Mouse (Mus musculus): ENCODE measurements around the gene Ctnnd2. TPM values are rescaled to one million over a fixed set of nuclear protein-coding genes. Genes with fewer than 3 reads are reported as not detected.

Gene Ctnnd2
- polyA plus RNA-seq, 1 experiment from 2014 or later, result 17.2 TPM

GRCm38 (mm10) chr15:30695859-30696258 is 523.5 kb downstream of the Ctnnd2 start:
- Histone ChIP-seq H3K4me2 (ENCODE audit: low read depth, low read length) (no peak overlapping the region), H3K4me3 (ENCODE audit: low read length) (no peak overlapping the region), H3K27ac (ENCODE audit: low read length) (no peak overlapping the region), H3K9ac (ENCODE audit: low read length) (no peak overlapping the region), H3K27me3 (ENCODE audit: control insufficient read depth, insufficient read depth, low read depth, low read length) (no peaks in the 10 kb centered on the region), H3K4me1 (replicated peaks; ENCODE audit: control insufficient read depth, insufficient read depth, low read length) (peaks cover 5% of the 10 kb centered on the region; the same call in 1 of the 2 replicates), H3K9me3 (ENCODE audit: control insufficient read depth, low read length) (no peaks in the 10 kb centered on the region), H3K36me3 (ENCODE audit: control insufficient read depth, insufficient read depth, low read length) (no peaks in the 10 kb centered on the region)
- 72% methylated on average over 6 of the region's 6 CpGs for WGBS
- ATAC-seq (ENCODE audit: low read depth), result no peak

GRCm38 (mm10) chr15:30697356-30697755 is 525.0 kb downstream of the Ctnnd2 start:
- H3K27ac ChIP-seq (ENCODE audit: low read length), result no peak overlapping the region
- WGBS, result 69% methylated on average over 5 of the region's 5 CpGs
- no peak overlapping the region for H3K4me2 ChIP-seq (ENCODE audit: low read depth, low read length)
- H3K4me1 ChIP-seq (replicated peaks; ENCODE audit: control insufficient read depth, insufficient read depth, low read length), result peaks cover 10% of the 10 kb centered on the region
- H3K9me3 ChIP-seq (ENCODE audit: control insufficient read depth, low read length), result no peaks in the 10 kb centered on the region
- no peak overlapping the region for H3K4me3 ChIP-seq (ENCODE audit: low read length)
- H3K27me3 ChIP-seq (ENCODE audit: control insufficient read depth, insufficient read depth, low read depth, low read length), result no peaks in the 10 kb centered on the region
- no peaks in the 10 kb centered on the region for H3K36me3 ChIP-seq (ENCODE audit: control insufficient read depth, insufficient read depth, low read length)
- no peak overlapping the region for H3K9ac ChIP-seq (ENCODE audit: low read length)
- ATAC-seq (ENCODE audit: low read depth), result no peak

- H3K9me3 ChIP-seq (ENCODE audit: control insufficient read depth, low read length), result no peaks in the 10 kb centered on the region
- ATAC-seq (ENCODE audit: low read depth), result peak; percentile 86
- H3K4me3 ChIP-seq (ENCODE audit: low read length), result no peak overlapping the region
- no peaks in the 10 kb centered on the region for H3K27me3 ChIP-seq (ENCODE audit: control insufficient read depth, insufficient read depth, low read depth, low read length)
- no peaks in the 10 kb centered on the region for H3K36me3 ChIP-seq (ENCODE audit: control insufficient read depth, insufficient read depth, low read length)
- H3K4me2 ChIP-seq (ENCODE audit: low read depth, low read length), result no peak overlapping the region
- H3K27ac ChIP-seq (ENCODE audit: low read length), result peak overlapping the region; percentile 32
- WGBS, result 44% methylated on average over 6 of the region's 6 CpGs
- H3K9ac ChIP-seq (ENCODE audit: low read length), result no peak overlapping the region
- peaks cover 6% of the 10 kb centered on the region for H3K4me1 ChIP-seq (replicated peaks; ENCODE audit: control insufficient read depth, insufficient read depth, low read length)
Observed at GRCm38 (mm10) chr15:30700762-30701161, 528.4 kb downstream of the Ctnnd2 start.

GRCm38 (mm10) chr15:30701592-30701991 is 529.2 kb downstream of the Ctnnd2 start:
- no peak overlapping the region for H3K9ac ChIP-seq (ENCODE audit: low read length)
- no peaks in the 10 kb centered on the region for H3K9me3 ChIP-seq (ENCODE audit: control insufficient read depth, low read length)
- WGBS, result 30% methylated on average over 5 of the region's 5 CpGs
- no peak overlapping the region for H3K4me2 ChIP-seq (ENCODE audit: low read depth, low read length)
- 0 out of 2 replicates have a peak overlapping the region, but pooled peaks have one; percentile 32 for H3K27ac ChIP-seq (ENCODE audit: low read length)
- ATAC-seq (ENCODE audit: low read depth), result peak; percentile 68
- no peaks in the 10 kb centered on the region for H3K36me3 ChIP-seq (ENCODE audit: control insufficient read depth, insufficient read depth, low read length)
- peaks cover 6% of the 10 kb centered on the region for H3K4me1 ChIP-seq (replicated peaks; ENCODE audit: control insufficient read depth, insufficient read depth, low read length)
- H3K4me3 ChIP-seq (ENCODE audit: low read length), result no peak overlapping the region
- H3K27me3 ChIP-seq (ENCODE audit: control insufficient read depth, insufficient read depth, low read depth, low read length), result no peaks in the 10 kb centered on the region

- Histone ChIP-seq H3K4me2 (ENCODE audit: low read depth, low read length) (no peak overlapping the region), H3K36me3 (ENCODE audit: control insufficient read depth, insufficient read depth, low read length) (no peaks in the 10 kb centered on the region), H3K4me1 (replicated peaks; ENCODE audit: control insufficient read depth, insufficient read depth, low read length) (no peaks in the 10 kb centered on the region; the same call in 1 of the 2 replicates), H3K27me3 (ENCODE audit: control insufficient read depth, insufficient read depth, low read depth, low read length) (no peaks in the 10 kb centered on the region), H3K27ac (ENCODE audit: low read length) (no peak overlapping the region), H3K9ac (ENCODE audit: low read length) (no peak overlapping the region), H3K9me3 (ENCODE audit: control insufficient read depth, low read length) (no peaks in the 10 kb centered on the region), H3K4me3 (ENCODE audit: low read length) (no peak overlapping the region)
- WGBS, result 78% methylated on average over 10 of the region's 10 CpGs
- peak; percentile 41; the same call in 1 of the 2 replicates for ATAC-seq (ENCODE audit: low read depth)
Observed at GRCm38 (mm10) chr15:30709026-30709753, 536.8 kb downstream of the Ctnnd2 start.

- Histone ChIP-seq H3K4me3 (ENCODE audit: low read length) (no peak overlapping the region), H3K9ac (ENCODE audit: low read length) (no peak overlapping the region), H3K27ac (ENCODE audit: low read length) (no peak overlapping the region), H3K4me2 (ENCODE audit: low read depth, low read length) (no peak overlapping the region), H3K9me3 (ENCODE audit: control insufficient read depth, low read length) (no peaks in the 10 kb centered on the region), H3K36me3 (ENCODE audit: control insufficient read depth, insufficient read depth, low read length) (no peaks in the 10 kb centered on the region), H3K27me3 (ENCODE audit: control insufficient read depth, insufficient read depth, low read depth, low read length) (no peaks in the 10 kb centered on the region), H3K4me1 (replicated peaks; ENCODE audit: control insufficient read depth, insufficient read depth, low read length) (no peaks in the 10 kb centered on the region; the same call in 1 of the 2 replicates)
- WGBS, result 65% methylated on average over 2 of the region's 2 CpGs
- ATAC-seq (ENCODE audit: low read depth), result no peak
Observed at GRCm38 (mm10) chr15:30709754-30710105, 537.3 kb downstream of the Ctnnd2 start.

GRCm38 (mm10) chr15:30714823-30715222 is 542.4 kb downstream of the Ctnnd2 start:
- Histone ChIP-seq H3K9ac (ENCODE audit: low read length) (no peak overlapping the region), H3K27ac (ENCODE audit: low read length) (no peak overlapping the region), H3K4me2 (ENCODE audit: low read depth, low read length) (no peak overlapping the region), H3K4me3 (ENCODE audit: low read length) (no peak overlapping the region), H3K9me3 (ENCODE audit: control insufficient read depth, low read length) (no peaks in the 10 kb centered on the region), H3K36me3 (ENCODE audit: control insufficient read depth, insufficient read depth, low read length) (no peaks in the 10 kb centered on the region), H3K27me3 (ENCODE audit: control insufficient read depth, insufficient read depth, low read depth, low read length) (no peaks in the 10 kb centered on the region), H3K4me1 (replicated peaks; ENCODE audit: control insufficient read depth, insufficient read depth, low read length) (no peaks in the 10 kb centered on the region; the same call in 1 of the 2 replicates)
- 92% methylated on average over 2 of the region's 2 CpGs for WGBS
- ATAC-seq (ENCODE audit: low read depth), result no peak

- Histone ChIP-seq H3K4me1 (replicated peaks; ENCODE audit: control insufficient read depth, insufficient read depth, low read length) (no peaks in the 10 kb centered on the region), H3K27me3 (ENCODE audit: control insufficient read depth, insufficient read depth, low read depth, low read length) (no peaks in the 10 kb centered on the region), H3K27ac (ENCODE audit: low read length) (no peak overlapping the region), H3K9me3 (ENCODE audit: control insufficient read depth, low read length) (no peaks in the 10 kb centered on the region), H3K4me2 (ENCODE audit: low read depth, low read length) (no peak overlapping the region), H3K9ac (ENCODE audit: low read length) (no peak overlapping the region), H3K4me3 (ENCODE audit: low read length) (no peak overlapping the region), H3K36me3 (ENCODE audit: control insufficient read depth, insufficient read depth, low read length) (no peaks in the 10 kb centered on the region)
- WGBS, result 69% methylated on average over 3 of the region's 3 CpGs
- no peak for ATAC-seq (ENCODE audit: low read depth)
Observed at GRCm38 (mm10) chr15:30718811-30719210, 546.4 kb downstream of the Ctnnd2 start.

- no peaks in the 10 kb centered on the region for H3K4me1 ChIP-seq (replicated peaks; ENCODE audit: control insufficient read depth, insufficient read depth, low read length)
- no peak overlapping the region for H3K27ac ChIP-seq (ENCODE audit: low read length)
- 58% methylated on average over 2 of the region's 2 CpGs for WGBS
- H3K27me3 ChIP-seq (ENCODE audit: control insufficient read depth, insufficient read depth, low read depth, low read length), result no peaks in the 10 kb centered on the region
- no peaks in the 10 kb centered on the region for H3K36me3 ChIP-seq (ENCODE audit: control insufficient read depth, insufficient read depth, low read length)
- no peaks in the 10 kb centered on the region for H3K9me3 ChIP-seq (ENCODE audit: control insufficient read depth, low read length)
- ATAC-seq (ENCODE audit: low read depth), result no peak
- H3K9ac ChIP-seq (ENCODE audit: low read length), result no peak overlapping the region
- no peak overlapping the region for H3K4me2 ChIP-seq (ENCODE audit: low read depth, low read length)
- no peak overlapping the region for H3K4me3 ChIP-seq (ENCODE audit: low read length)
Observed at GRCm38 (mm10) chr15:30719226-30719625, 546.8 kb downstream of the Ctnnd2 start.
